Mouse (Mus musculus) liver, postnatal 0 days (tissue): ENCODE data around the gene Mtmr3. TPM values are rescaled to one million over a fixed set of nuclear protein-coding genes. Genes with fewer than 3 reads are reported as not detected.
A peak's percentile ranks its signal among the peaks of the same experiment; 100 is the strongest.

Experiments used
- ATAC-seq: fragments of 200-750 bp; cut with Nextera tagmentation; 2 replicates; pipeline ENCODE4 v1.8.0; 2017; ENCODE audit warnings: mild to moderate bottlenecking, moderate library complexity
- DNase-seq: peaks from one replicate; pipeline ENCODE4 v3.0.0-alpha.2; 2016
- H3K27ac ChIP-seq: fragments of 300-500 bp; sonication (generic); 2 replicates; pipeline ENCODE4 v1.5.1; 2014; ENCODE audit warnings: antibody characterized with exemption, moderate library complexity, mild to moderate bottlenecking, low read depth
- H3K27me3 ChIP-seq: fragments of 300-500 bp; sonication (generic); 2 replicates; pipeline ENCODE4 v1.6.1; 2014; ENCODE audit warnings: low read length, control low read depth, mixed read lengths; ENCODE audit not compliant: insufficient read depth
- H3K36me3 ChIP-seq: fragments of 300-500 bp; sonication (generic); replicated peaks from 2 replicates; pipeline ENCODE4 v1.6.1; 2014; ENCODE audit warnings: mild to moderate bottlenecking, control low read depth, low read length, moderate library complexity, mixed read lengths; ENCODE audit not compliant: insufficient read depth
- H3K4me1 ChIP-seq: fragments of 300-500 bp; sonication (generic); 2 replicates; pipeline ENCODE4 v1.6.1; 2014; ENCODE audit warnings: antibody characterized with exemption, mild to moderate bottlenecking, control low read depth; ENCODE audit not compliant: insufficient read depth
- H3K4me2 ChIP-seq: fragments of 300-500 bp; sonication (generic); 2 replicates; pipeline ENCODE4 v1.6.1; 2014; ENCODE audit warnings: low read depth, mild to moderate bottlenecking, low read length, moderate library complexity, mixed read lengths
- H3K4me3 ChIP-seq: fragments of 300-500 bp; sonication (generic); 2 replicates; pipeline ENCODE4 v1.5.1; 2014; ENCODE audit warnings: low read depth, low read length
- H3K9ac ChIP-seq: fragments of 300-500 bp; sonication (generic); replicated peaks from 2 replicates; pipeline ENCODE4 v1.6.1; 2014; ENCODE audit warnings: mild to moderate bottlenecking, moderate library complexity
- H3K9me3 ChIP-seq: fragments of 300-500 bp; sonication (generic); 2 replicates; pipeline ENCODE4 v1.6.1; 2016; ENCODE audit warnings: mild to moderate bottlenecking, control low read depth, low read length, mixed read lengths
- CTCF ChIP-seq: sonication (generic); IDR thresholded peaks from 2 replicates; pipeline ENCODE4 v1.5.1; 2016; ENCODE audit warnings: antibody characterized with exemption, low read depth
- EP300 ChIP-seq: IDR thresholded peaks from 2 replicates; pipeline ENCODE4 v1.6.1; 2016; ENCODE audit warnings: antibody characterized with exemption, low read depth, mild to moderate bottlenecking
- WGBS: fragments of 180-500 bp; shearing (Covaris S2); extraction: QIAGEN DNeasy Blood & Tissue Kit; methylation state at CpG from one replicate; pipeline ENCODE4 v1.1.7; 2014; ENCODE audit not compliant: insufficient replicate concordance; 5-methylcytosine and 5-hydroxymethylcytosine counted together
- polyA plus RNA-seq: library from polyadenylated mRNA; unstranded; fragments of >200 nt; fragmentation: Nextera tagmentation; extraction: Ambion mirVana; gene quantifications from 2 replicates; pipeline ENCODE4 v1.2.1, GENCODE M21; 2015

The Mtmr3 gene
- polyA plus RNA-seq, 1 experiment from 2014 or later, result 11.2 TPM

GRCm38 (mm10) chr11:4634395-4634794 is 39.7 kb upstream of the Mtmr3 start:
- Histone ChIP-seq H3K27me3 (no peaks in the 10 kb centered on the region), H3K4me3 (no peak overlapping the region), H3K9ac (no peak overlapping the region), H3K4me1 (peaks cover 22% of the 10 kb centered on the region), H3K36me3 (no peaks in the 10 kb centered on the region), H3K27ac (no peak overlapping the region), H3K9me3 (no peaks in the 10 kb centered on the region), H3K4me2 (no peak overlapping the region)
- DNase-seq, result no peak
- TF ChIP-seq CTCF, result no peak
- no peak for TF ChIP-seq EP300
- ATAC-seq, result no peak
- WGBS, result 61% methylated on average over 5 of the region's 5 CpGs

DNA sequence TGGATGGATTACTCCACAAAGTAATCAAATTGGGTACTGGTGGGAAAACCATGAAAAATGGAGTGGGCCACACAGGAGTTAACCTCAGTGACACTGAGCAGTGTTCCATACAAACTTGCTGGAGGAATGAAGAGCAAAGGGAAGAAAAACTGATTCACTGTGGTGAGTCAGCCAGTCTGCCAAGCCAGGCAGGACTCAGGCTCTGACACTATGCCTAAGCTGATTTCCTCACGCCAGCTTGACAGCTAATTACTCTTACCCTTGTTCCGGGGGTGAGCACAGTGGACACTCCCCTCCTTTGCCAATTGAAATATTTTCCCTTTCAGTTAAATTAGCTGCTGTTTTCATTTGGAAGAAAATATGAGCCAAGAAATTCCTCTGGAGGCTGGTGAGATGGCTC is 38.8 kb upstream of the Mtmr3 start:
- Histone ChIP-seq H3K4me3 (no peak overlapping the region), H3K9ac (no peak overlapping the region), H3K4me2 (no peak overlapping the region), H3K27ac (no peak overlapping the region), H3K27me3 (no peaks in the 10 kb centered on the region), H3K9me3 (no peaks in the 10 kb centered on the region), H3K4me1 (peaks cover 13% of the 10 kb centered on the region; the same call in 1 of the 2 replicates), H3K36me3 (no peaks in the 10 kb centered on the region)
- TF ChIP-seq EP300, result no peak
- TF ChIP-seq CTCF, result no peak
- no peak for ATAC-seq
- 70% methylated on average over 2 of the region's 2 CpGs for WGBS
- no peak for DNase-seq

GRCm38 (mm10) chr11:4629861-4630280 is 35.2 kb upstream of the Mtmr3 start:
- Histone ChIP-seq H3K9ac (no peak overlapping the region), H3K36me3 (no peaks in the 10 kb centered on the region), H3K27me3 (no peaks in the 10 kb centered on the region), H3K4me2 (no peak overlapping the region), H3K9me3 (no peaks in the 10 kb centered on the region), H3K4me1 (0 out of 2 replicates have a peak, but pooled peaks cover 3% of the 10 kb centered on the region), H3K4me3 (no peak overlapping the region), H3K27ac (0 out of 2 replicates have a peak overlapping the region, but pooled peaks have one; percentile 22)
- TF ChIP-seq CTCF (no peak), EP300 (no peak)
- DNase-seq (no peak), ATAC-seq (no peak)
- WGBS, result 48% methylated on average over 8 of the region's 8 CpGs

DNA sequence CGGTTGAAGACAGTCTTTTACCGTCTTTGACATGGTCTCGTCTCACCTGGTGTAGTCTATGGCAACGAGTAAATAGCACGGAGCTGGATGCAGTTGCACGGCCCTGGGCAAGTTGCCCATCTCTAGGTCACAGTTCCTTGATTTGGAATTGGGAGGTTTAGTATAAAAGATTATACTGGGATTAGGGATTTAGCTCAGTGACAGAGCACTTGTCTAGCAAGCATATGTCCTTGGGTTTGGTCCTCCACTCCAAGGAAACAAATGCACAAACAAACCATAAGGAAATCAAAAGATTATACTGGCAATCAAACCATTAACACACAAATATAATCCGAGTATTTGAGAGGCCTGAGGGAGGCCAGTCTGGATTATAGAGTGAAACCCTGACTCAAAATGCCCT is 33.0 kb upstream of the Mtmr3 start:
- no peak overlapping the region for H3K4me3 ChIP-seq
- no peak overlapping the region for H3K9ac ChIP-seq
- no peaks in the 10 kb centered on the region for H3K27me3 ChIP-seq
- DNase-seq (no peak), ATAC-seq (no peak)
- TF ChIP-seq CTCF, result no peak
- TF ChIP-seq EP300, result no peak
- WGBS, result 75% methylated on average over 7 of the region's 7 CpGs
- no peak overlapping the region for H3K4me2 ChIP-seq
- H3K36me3 ChIP-seq, result no peaks in the 10 kb centered on the region
- H3K9me3 ChIP-seq, result no peaks in the 10 kb centered on the region
- H3K4me1 ChIP-seq, result 0 out of 2 replicates have a peak, but pooled peaks cover 3% of the 10 kb centered on the region
- H3K27ac ChIP-seq, result no peak overlapping the region

- ATAC-seq (no peak), DNase-seq (no peak)
- Histone ChIP-seq H3K9me3 (no peaks in the 10 kb centered on the region), H3K4me1 (0 out of 2 replicates have a peak, but pooled peaks cover 3% of the 10 kb centered on the region), H3K27ac (no peak overlapping the region), H3K4me3 (no peak overlapping the region), H3K27me3 (no peaks in the 10 kb centered on the region), H3K4me2 (no peak overlapping the region), H3K36me3 (no peaks in the 10 kb centered on the region), H3K9ac (no peak overlapping the region)
- 76% methylated on average over 7 of the region's 7 CpGs for WGBS
- no peak for TF ChIP-seq CTCF
- TF ChIP-seq EP300, result no peak
Observed at GRCm38 (mm10) chr11:4625931-4626330, 31.3 kb upstream of the Mtmr3 start.

DNA sequence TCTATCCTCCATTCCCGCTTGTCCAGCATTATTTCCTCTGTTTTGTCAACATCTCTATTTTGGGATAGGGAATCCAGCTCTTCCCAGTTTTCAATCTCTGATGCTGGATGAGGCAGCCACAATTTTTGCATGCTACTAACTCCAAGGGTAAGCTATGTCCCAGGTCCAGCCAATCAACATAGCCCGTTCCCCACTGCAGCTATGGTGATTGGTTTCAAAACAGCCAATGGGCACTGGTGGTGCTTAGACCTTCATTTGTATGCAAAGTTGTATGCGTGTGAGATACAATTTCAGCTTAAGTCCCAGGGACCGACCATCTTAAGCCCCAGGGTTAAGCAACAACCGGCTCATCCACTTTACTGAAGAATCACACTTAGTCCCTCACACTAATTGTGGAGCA is 28.3 kb upstream of the Mtmr3 start:
- H3K9ac ChIP-seq, result no peak overlapping the region
- no peaks in the 10 kb centered on the region for H3K9me3 ChIP-seq
- H3K27me3 ChIP-seq, result no peaks in the 10 kb centered on the region
- TF ChIP-seq CTCF, result no peak
- TF ChIP-seq EP300, result no peak
- no peak overlapping the region for H3K27ac ChIP-seq
- no peak overlapping the region for H3K4me2 ChIP-seq
- ATAC-seq (no peak), DNase-seq (no peak)
- H3K4me1 ChIP-seq, result no peaks in the 10 kb centered on the region
- no peaks in the 10 kb centered on the region for H3K36me3 ChIP-seq
- H3K4me3 ChIP-seq, result no peak overlapping the region
- 68% methylated on average over 5 of the region's 5 CpGs for WGBS
